Mouse (Mus musculus) liver, embryonic 18 days (tissue): ENCODE measurements around the gene Gemin8. TPM values are rescaled to one million over a fixed set of nuclear protein-coding genes. Genes with fewer than 3 reads are reported as not detected.

Source experiments
- polyA plus RNA-seq: library from polyadenylated mRNA; depleted of rRNA; stranded (reverse); fragments of >200 nt; gene quantifications from 2 replicates; pipeline ENCODE4 v1.2.3, GENCODE M21; 2012; rRNA removed

The Gemin8 gene
- polyA plus RNA-seq, result 4.7 and 6.0 TPM in 2 replicates

GRCm38 (mm10) chrX:166169892-166170799 lies at the start of gene Gemin8:
TSS of gene Gemin8 (plus strand) at chrX:166170454.

GRCm38 (mm10) chrX:166238831-166239460 lies 68.7 kb downstream of the Gemin8 start, which contains the start of gene Gpm6b:
TSS of gene Gpm6b (plus strand) at chrX:166238911.

Other genes with a start within 250 kb of the Gemin8 start
- gene Gpm6b, start 68.5 kb downstream of the Gemin8 start, polyA plus RNA-seq, result 1.6 and 1.8 TPM in 2 replicates